Mouse (Mus musculus) testis, adult 2 months (tissue): ENCODE results near the gene Sectm1b.
"Not testable (repeated sequence)": the region's sequence is repeated elsewhere in the genome, so short reads cannot be mapped to it uniquely, and the experiment has no call there.

Experiments used
- CTCF ChIP-seq: fragments of 200-500 bp; IDR thresholded peaks from 2 replicates; pipeline ENCODE4 v1.5.1; 2012; ENCODE audit warnings: low read depth, mild to moderate bottlenecking, inconsistent platforms, low read length, moderate library complexity; ENCODE audit not compliant: control insufficient read depth, insufficient read depth, insufficient replicate concordance
- POLR2A ChIP-seq: fragments of 200-500 bp; IDR thresholded peaks from 2 replicates; pipeline ENCODE4 v1.6.1; 2012; ENCODE audit warnings: low read depth, mild to moderate bottlenecking, inconsistent platforms, low read length, moderate library complexity; ENCODE audit not compliant: control insufficient read depth

DNA sequence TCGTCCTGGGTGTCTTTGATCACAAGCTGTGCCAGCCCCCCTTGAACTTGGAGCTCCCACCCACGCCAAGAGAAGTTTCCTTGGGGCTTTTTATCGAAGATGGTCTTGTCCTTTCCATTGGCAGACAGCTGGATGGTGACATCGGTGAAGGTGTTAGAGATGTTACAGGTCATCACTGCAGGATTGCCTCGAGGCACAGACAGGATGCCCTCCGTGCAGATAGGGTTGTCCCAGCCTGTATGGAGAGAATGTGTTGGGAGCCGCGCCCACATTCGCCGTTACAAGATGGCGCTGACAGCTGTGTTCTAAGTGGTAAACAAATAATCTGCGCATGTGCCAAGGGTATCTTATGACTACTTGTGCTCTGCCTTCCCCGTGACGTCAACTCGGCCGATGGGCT lies 6.3 kb upstream of the Sectm1b start:
- TF ChIP-seq CTCF, POLR2A: not testable (repeated sequence)
